Mouse (Mus musculus) lung, adult 2 months (tissue): Measurements from ENCODE around the gene Ubd.

Source experiments
- CTCF ChIP-seq: fragments of 200-500 bp; IDR thresholded peaks from 2 replicates; pipeline ENCODE4 v1.5.1; 2011; ENCODE audit warnings: mild to moderate bottlenecking, low read length, control low read depth; ENCODE audit not compliant: insufficient read depth
- POLR2A ChIP-seq: fragments of 200-500 bp; IDR thresholded peaks from 2 replicates; pipeline ENCODE4 v1.6.1; 2011; ENCODE audit warnings: low read depth, mild to moderate bottlenecking, control low read depth, low read length, borderline replicate concordance; ENCODE audit errors: extremely low read depth

GRCm38 (mm10) chr17:37193032-37193431 is 660 bp upstream of the Ubd start:
- TF ChIP-seq CTCF (no peak), POLR2A (no peak)
